Mouse (Mus musculus) E14TG2a.4 (cell line): ENCODE results near the gene Has1.

ENCODE experiments used
- CTCF ChIP-seq: conservative IDR thresholded peaks from 2 replicates; pipeline ENCODE4 v1.5.1; 2014; ENCODE audit warnings: low read length
- NANOG ChIP-seq: IDR thresholded peaks from 2 replicates; pipeline ENCODE4 v1.6.1; 2014; ENCODE audit warnings: borderline replicate concordance, low read length, mixed read lengths

DNA sequence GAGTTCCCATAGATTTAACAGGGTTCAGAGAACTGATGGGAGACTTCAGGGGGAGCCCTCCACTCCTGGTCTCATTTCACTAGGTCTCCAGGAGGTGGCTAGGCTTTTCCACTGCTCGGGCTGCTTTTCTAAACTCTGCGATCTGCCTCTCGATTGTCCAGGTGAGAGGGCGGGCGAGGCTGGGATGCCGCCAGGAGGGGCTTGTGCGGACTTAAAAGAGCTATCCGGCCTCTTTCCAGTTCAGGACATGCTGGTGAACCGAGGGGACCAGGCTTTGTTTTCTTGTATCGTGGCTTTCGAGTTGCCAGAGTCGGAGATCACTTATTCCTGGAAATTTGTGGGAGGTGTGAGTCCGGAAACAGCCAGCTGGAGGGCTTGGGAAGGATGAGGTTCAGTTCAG is 17.6 kb downstream of the Has1 start:
- no peak for TF ChIP-seq NANOG
- TF ChIP-seq CTCF, result no peak
